Mouse (Mus musculus): ENCODE results near the gene Cpeb1. TPM values are rescaled to one million over a fixed set of nuclear protein-coding genes. Genes with fewer than 3 reads are reported as not detected.

Cpeb1 gene
- polyA plus RNA-seq (2014; fragmentation: Nextera tagmentation; extraction: Ambion mirVana) = 1.1 and 2.4 TPM in 2 replicates

DNA sequence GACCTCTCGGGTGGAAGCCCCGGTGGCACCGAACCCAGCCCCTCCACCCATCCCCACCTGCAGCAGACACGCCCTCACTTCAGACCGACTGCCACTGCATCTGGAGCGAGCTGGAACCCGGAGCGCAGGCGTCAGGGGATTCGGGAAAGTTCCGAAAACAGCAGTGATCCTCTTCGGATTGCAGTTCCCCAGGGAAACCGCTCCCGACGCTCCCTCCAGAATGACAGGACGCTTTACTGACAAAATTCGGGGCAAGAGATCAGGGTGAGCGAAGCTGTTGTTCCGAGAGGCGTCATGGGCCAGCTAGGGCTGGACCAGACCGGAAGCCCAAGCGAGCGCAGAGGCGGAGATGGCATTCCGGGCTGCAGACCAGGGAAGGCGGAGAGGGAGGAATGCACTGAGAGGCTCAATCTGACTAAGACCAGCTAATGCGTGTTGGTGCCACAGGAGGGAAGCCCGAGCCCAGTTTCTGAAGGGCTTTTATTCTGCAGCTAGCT lies at the start of gene Cpeb1:
Gene Cpeb1, minus strand, starts transcription at position 311 of the 497 bp plus-strand sequence.
- peak within 1 kb of the TSS; percentile 38 for H3K4me3 ChIP-seq (ENCODE audit: low read depth, low read length)
- no peak within 1 kb of the TSS for H3K27ac ChIP-seq (ENCODE audit: low read depth, low read length)
- peaks cover 6% of the 10 kb centered on the region for H3K4me1 ChIP-seq (replicated peaks; ENCODE audit: control insufficient read depth, insufficient read depth, low read length)
- H3K4me2 ChIP-seq (ENCODE audit: low read depth, low read length, severe bottlenecking) = peak within 1 kb of the TSS; percentile 69
- peaks cover 49% of the 10 kb centered on the region for H3K27me3 ChIP-seq (ENCODE audit: control insufficient read depth, insufficient read depth, low read length)
- ATAC-seq (replicated peaks; ENCODE audit: low FRiP score) (peak; percentile 36), DNase-seq (ENCODE audit: low spot score) (peak; percentile 70)
- H3K36me3 ChIP-seq (ENCODE audit: control insufficient read depth, insufficient read depth, low read length) = no peaks in the 10 kb centered on the region
- under 1% methylated on average over 28 of the region's 28 CpGs for WGBS
- peak within 1 kb of the TSS; percentile 27 for H3K9ac ChIP-seq (ENCODE audit: low read length)
- H3K9me3 ChIP-seq (ENCODE audit: control insufficient read depth, low read length) = no peaks in the 10 kb centered on the region

DNA sequence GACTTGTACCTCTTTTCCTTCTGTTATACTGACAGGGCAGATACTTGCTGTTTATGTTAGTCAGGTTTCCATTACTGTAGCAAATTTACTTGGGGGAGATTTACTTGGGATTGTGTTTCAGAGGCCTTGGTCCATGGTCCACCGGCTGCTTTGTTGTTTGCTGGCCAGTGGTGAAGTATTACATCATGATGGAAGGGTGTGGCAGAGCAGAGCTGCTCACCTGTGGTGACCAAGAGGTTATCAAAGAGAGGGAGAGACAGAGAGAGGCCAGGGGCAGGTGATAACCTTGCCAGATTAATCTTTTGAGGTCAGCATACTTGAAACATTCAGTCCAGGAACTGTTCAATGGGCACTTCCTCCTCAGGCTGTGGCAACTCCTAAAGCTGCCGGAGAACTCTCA lies 45.8 kb upstream of the Cpeb1 start:
- H3K4me3 ChIP-seq (ENCODE audit: low read depth, low read length) = no peak overlapping the region
- no peak overlapping the region for H3K9ac ChIP-seq (ENCODE audit: low read length)
- DNase-seq (ENCODE audit: low spot score) (no peak), ATAC-seq (replicated peaks; ENCODE audit: low FRiP score) (no peak)
- no peaks in the 10 kb centered on the region for H3K36me3 ChIP-seq (ENCODE audit: control insufficient read depth, insufficient read depth, low read length)
- no peak overlapping the region for H3K27ac ChIP-seq (ENCODE audit: low read depth, low read length)
- H3K4me2 ChIP-seq (ENCODE audit: low read depth, low read length, severe bottlenecking) = no peak overlapping the region
- WGBS = 85% methylated on average over 2 of the region's 2 CpGs
- no peaks in the 10 kb centered on the region for H3K27me3 ChIP-seq (ENCODE audit: control insufficient read depth, insufficient read depth, low read length)
- H3K4me1 ChIP-seq (replicated peaks; ENCODE audit: control insufficient read depth, insufficient read depth, low read length) = peaks cover 4% of the 10 kb centered on the region; the same call in 1 of the 2 replicates
- no peaks in the 10 kb centered on the region for H3K9me3 ChIP-seq (ENCODE audit: control insufficient read depth, low read length)

DNA sequence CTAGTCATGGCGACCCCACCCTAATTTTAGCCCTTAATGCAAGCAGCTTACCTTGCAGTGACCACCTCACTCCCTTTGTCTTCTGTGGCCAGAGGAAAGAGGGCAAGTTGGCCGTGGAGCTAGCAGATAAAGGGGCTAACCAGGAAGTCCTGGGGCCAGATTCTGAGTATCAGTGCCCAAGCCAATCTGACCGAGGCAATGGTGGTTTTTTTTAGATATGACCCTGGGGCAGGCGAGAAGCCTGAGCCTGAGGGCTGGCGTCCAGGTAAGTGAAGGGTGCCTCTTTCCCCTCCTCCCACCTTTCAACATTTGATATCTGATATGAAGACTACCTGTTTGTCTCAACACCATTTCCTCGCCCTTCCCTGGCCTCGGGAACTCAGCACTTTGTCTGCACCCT lies 42.9 kb upstream of the Cpeb1 start, which contains the start of gene BC048679:
Gene BC048679, minus strand, starts transcription at position 101 of the 400 bp plus-strand sequence.
- no peaks in the 10 kb centered on the region for H3K36me3 ChIP-seq (ENCODE audit: control insufficient read depth, insufficient read depth, low read length)
- H3K4me2 ChIP-seq (ENCODE audit: low read depth, low read length, severe bottlenecking) = no peak within 1 kb of the TSS
- H3K4me1 ChIP-seq (replicated peaks; ENCODE audit: control insufficient read depth, insufficient read depth, low read length) = peaks cover 6% of the 10 kb centered on the region
- H3K27me3 ChIP-seq (ENCODE audit: control insufficient read depth, insufficient read depth, low read length) = peaks cover 3% of the 10 kb centered on the region; the same call in 1 of the 2 replicates
- no peak within 1 kb of the TSS for H3K4me3 ChIP-seq (ENCODE audit: low read depth, low read length)
- no peak within 1 kb of the TSS for H3K9ac ChIP-seq (ENCODE audit: low read length)
- no peak for ATAC-seq (replicated peaks; ENCODE audit: low FRiP score)
- no peak for DNase-seq (ENCODE audit: low spot score)
- WGBS = 74% methylated on average over 7 of the region's 7 CpGs
- no peak within 1 kb of the TSS for H3K27ac ChIP-seq (ENCODE audit: low read depth, low read length)
- no peaks in the 10 kb centered on the region for H3K9me3 ChIP-seq (ENCODE audit: control insufficient read depth, low read length)

DNA sequence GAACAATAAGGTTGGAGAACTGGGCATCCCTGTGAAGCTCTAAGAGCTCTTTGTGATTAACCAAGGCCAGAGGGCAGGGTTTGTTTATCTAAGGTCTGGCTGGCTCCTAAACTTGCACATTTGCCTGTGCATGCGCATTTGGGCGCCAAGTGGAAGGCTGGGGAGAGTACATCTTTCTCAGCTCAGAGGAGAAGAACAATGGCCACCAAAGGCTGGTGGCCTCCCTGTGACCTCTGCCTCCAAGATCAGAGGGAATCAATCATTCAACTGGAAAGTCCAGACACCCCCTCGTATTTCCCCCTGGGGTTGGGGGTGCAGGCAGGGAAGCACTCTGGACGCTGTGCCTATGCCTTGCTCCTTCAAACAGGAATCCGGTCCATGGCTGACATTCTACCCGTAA lies 41.9 kb upstream of the Cpeb1 start:
- no peaks in the 10 kb centered on the region for H3K9me3 ChIP-seq (ENCODE audit: control insufficient read depth, low read length)
- H3K9ac ChIP-seq (ENCODE audit: low read length) = no peak overlapping the region
- H3K36me3 ChIP-seq (ENCODE audit: control insufficient read depth, insufficient read depth, low read length) = no peaks in the 10 kb centered on the region
- no peak overlapping the region for H3K4me2 ChIP-seq (ENCODE audit: low read depth, low read length, severe bottlenecking)
- no peak for ATAC-seq (replicated peaks; ENCODE audit: low FRiP score)
- peaks cover 10% of the 10 kb centered on the region for H3K4me1 ChIP-seq (replicated peaks; ENCODE audit: control insufficient read depth, insufficient read depth, low read length)
- H3K27ac ChIP-seq (ENCODE audit: low read depth, low read length) = no peak overlapping the region
- H3K4me3 ChIP-seq (ENCODE audit: low read depth, low read length) = no peak overlapping the region
- no peak for DNase-seq (ENCODE audit: low spot score)
- WGBS = 11% methylated on average over 6 of the region's 6 CpGs
- H3K27me3 ChIP-seq (ENCODE audit: control insufficient read depth, insufficient read depth, low read length) = peaks cover 5% of the 10 kb centered on the region; the same call in 1 of the 2 replicates

DNA sequence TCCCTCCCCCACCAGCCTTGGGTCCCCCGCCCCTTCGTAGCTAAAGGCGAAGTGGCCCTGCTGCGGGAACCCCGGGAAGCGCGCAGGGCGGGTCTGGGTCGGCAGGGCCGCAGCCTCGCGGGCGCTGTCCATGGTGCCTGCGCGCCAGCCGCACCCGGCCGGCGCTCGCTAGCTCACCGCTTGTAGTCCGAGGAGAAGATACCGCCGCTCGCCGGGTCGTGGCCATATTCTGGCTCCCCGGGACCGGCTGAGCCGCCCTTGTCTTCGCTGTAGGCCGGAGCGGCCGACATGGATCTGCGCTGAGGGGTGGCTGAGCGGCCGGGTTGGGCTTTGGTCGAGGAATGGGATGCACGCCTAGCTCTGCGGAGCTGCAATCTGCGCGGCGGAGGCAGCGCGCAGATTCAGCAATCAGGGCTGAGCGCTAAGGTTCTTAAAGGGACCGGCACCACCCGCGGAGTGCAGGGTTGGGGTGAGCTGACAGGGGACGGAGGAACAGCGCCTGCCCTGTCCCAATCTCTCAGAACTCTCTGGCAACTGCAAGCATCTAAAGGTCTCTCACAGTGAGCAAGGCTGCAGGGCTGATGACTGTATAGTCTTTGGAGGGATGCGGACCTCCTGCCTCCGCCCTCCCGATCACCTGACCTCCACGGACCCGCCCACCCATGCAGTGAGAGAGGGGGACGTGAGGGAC lies 38.2 kb upstream of the Cpeb1 start, which contains the start of gene Ap3b2:
Gene Ap3b2, minus strand, starts transcription at position 595 of the 691 bp plus-strand sequence.
- Histone ChIP-seq H3K4me2 (ENCODE audit: low read depth, low read length, severe bottlenecking) (peak within 1 kb of the TSS; percentile 87), H3K9me3 (ENCODE audit: control insufficient read depth, low read length) (no peaks in the 10 kb centered on the region), H3K27me3 (ENCODE audit: control insufficient read depth, insufficient read depth, low read length) (peaks cover 5% of the 10 kb centered on the region; the same call in 1 of the 2 replicates), H3K4me3 (ENCODE audit: low read depth, low read length) (peak within 1 kb of the TSS; percentile 60), H3K27ac (ENCODE audit: low read depth, low read length) (peak within 1 kb of the TSS; percentile 83), H3K9ac (ENCODE audit: low read length) (peak within 1 kb of the TSS; percentile 74), H3K36me3 (ENCODE audit: control insufficient read depth, insufficient read depth, low read length) (no peaks in the 10 kb centered on the region), H3K4me1 (replicated peaks; ENCODE audit: control insufficient read depth, insufficient read depth, low read length) (peaks cover 10% of the 10 kb centered on the region)
- ATAC-seq (replicated peaks; ENCODE audit: low FRiP score) (peak; percentile 87), DNase-seq (ENCODE audit: low spot score) (peak; percentile 86)
- under 1% methylated on average over 57 of the region's 57 CpGs for WGBS

DNA sequence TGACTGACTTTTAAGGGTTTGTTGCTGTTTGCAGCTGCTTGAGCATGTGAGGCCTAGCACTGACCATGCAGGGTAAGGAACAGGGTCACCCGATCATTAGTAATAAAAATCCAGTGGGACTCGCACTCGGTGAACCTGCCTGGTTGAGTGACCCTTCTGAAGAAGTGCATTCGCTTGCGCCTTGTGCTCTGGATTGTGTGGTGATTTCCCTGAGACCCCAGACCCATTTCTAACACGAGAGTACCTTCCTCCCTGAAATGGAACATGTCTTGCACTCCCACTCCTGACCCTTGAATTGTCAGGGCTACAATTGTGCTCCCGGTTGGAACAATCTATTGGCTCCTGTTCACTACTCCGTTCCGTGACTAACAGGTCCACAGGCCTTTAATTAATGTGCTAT lies 37.4 kb upstream of the Cpeb1 start:
- H3K36me3 ChIP-seq (ENCODE audit: control insufficient read depth, insufficient read depth, low read length) = no peaks in the 10 kb centered on the region
- H3K27ac ChIP-seq (ENCODE audit: low read depth, low read length) = peak overlapping the region; percentile 83; the same call in 1 of the 2 replicates
- H3K9ac ChIP-seq (ENCODE audit: low read length) = peak overlapping the region; percentile 74
- H3K27me3 ChIP-seq (ENCODE audit: control insufficient read depth, insufficient read depth, low read length) = peaks cover 5% of the 10 kb centered on the region; the same call in 1 of the 2 replicates
- peak overlapping the region; percentile 87 for H3K4me2 ChIP-seq (ENCODE audit: low read depth, low read length, severe bottlenecking)
- ATAC-seq (replicated peaks; ENCODE audit: low FRiP score) = no peak
- peak overlapping the region; percentile 60 for H3K4me3 ChIP-seq (ENCODE audit: low read depth, low read length)
- peaks cover 10% of the 10 kb centered on the region for H3K4me1 ChIP-seq (replicated peaks; ENCODE audit: control insufficient read depth, insufficient read depth, low read length)
- no peaks in the 10 kb centered on the region for H3K9me3 ChIP-seq (ENCODE audit: control insufficient read depth, low read length)
- whole genome bisulfite sequencing = 45% methylated on average over 9 of the region's 9 CpGs
- DNase-seq (ENCODE audit: low spot score) = no peak

DNA sequence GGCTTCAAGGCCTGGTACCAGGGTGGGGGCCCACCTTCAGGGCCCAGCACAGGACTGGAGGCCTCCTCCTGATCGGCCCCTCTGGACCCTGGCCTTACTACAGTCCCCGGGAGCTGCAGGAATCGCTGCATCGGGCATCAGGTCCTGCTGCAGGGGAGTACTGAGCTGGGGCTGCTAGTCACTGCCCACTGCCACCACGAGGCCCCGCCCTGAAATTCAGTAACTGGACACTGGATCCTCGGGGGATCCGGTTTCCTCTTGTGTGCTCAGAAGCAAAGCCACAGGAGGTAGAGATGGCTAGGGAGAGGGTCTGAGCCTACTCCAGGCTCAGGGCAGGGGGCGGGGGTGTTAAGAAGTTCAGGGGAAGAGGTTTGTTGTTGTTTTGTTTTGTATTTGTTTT lies 34.4 kb upstream of the Cpeb1 start:
- Histone ChIP-seq H3K4me1 (replicated peaks; ENCODE audit: control insufficient read depth, insufficient read depth, low read length) (peaks cover 6% of the 10 kb centered on the region), H3K9me3 (ENCODE audit: control insufficient read depth, low read length) (no peaks in the 10 kb centered on the region), H3K36me3 (ENCODE audit: control insufficient read depth, insufficient read depth, low read length) (no peaks in the 10 kb centered on the region), H3K4me2 (ENCODE audit: low read depth, low read length, severe bottlenecking) (no peak overlapping the region), H3K4me3 (ENCODE audit: low read depth, low read length) (no peak overlapping the region), H3K27me3 (ENCODE audit: control insufficient read depth, insufficient read depth, low read length) (peaks cover 5% of the 10 kb centered on the region; the same call in 1 of the 2 replicates), H3K27ac (ENCODE audit: low read depth, low read length) (no peak overlapping the region), H3K9ac (ENCODE audit: low read length) (no peak overlapping the region)
- ATAC-seq (replicated peaks; ENCODE audit: low FRiP score) = no peak
- WGBS = 8% methylated on average over 9 of the region's 9 CpGs
- no peak for DNase-seq (ENCODE audit: low spot score)

DNA sequence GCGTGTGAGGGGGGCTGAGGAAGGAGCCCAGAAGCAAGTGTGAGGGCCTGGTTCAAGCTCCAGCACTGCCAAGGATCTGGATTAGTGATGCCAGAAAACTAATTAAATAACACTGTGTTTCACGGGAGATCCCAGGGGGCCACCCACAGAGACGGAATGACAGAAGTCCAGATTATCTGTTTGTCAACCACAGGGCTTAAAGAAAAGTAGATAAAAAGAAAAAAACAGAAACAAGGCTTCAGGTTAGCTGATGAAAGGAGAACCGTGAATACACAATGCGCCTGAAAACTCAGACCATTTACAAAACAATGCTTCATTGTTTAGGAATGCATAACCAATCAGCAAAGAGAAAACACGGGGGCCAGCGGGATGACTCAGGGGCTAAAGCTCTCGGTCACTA lies 25.5 kb upstream of the Cpeb1 start:
- Histone ChIP-seq H3K4me2 (ENCODE audit: low read depth, low read length, severe bottlenecking) (no peak overlapping the region), H3K36me3 (ENCODE audit: control insufficient read depth, insufficient read depth, low read length) (no peaks in the 10 kb centered on the region), H3K4me3 (ENCODE audit: low read depth, low read length) (no peak overlapping the region), H3K27ac (ENCODE audit: low read depth, low read length) (no peak overlapping the region), H3K4me1 (replicated peaks; ENCODE audit: control insufficient read depth, insufficient read depth, low read length) (0 out of 2 replicates have a peak, but pooled peaks cover 2% of the 10 kb centered on the region), H3K27me3 (ENCODE audit: control insufficient read depth, insufficient read depth, low read length) (peaks cover 11% of the 10 kb centered on the region; the same call in 1 of the 2 replicates), H3K9me3 (ENCODE audit: control insufficient read depth, low read length) (no peaks in the 10 kb centered on the region), H3K9ac (ENCODE audit: low read length) (no peak overlapping the region)
- DNase-seq (ENCODE audit: low spot score) (peak; percentile 49), ATAC-seq (replicated peaks; ENCODE audit: low FRiP score) (no peak)
- WGBS = under 1% methylated on average over 8 of the region's 8 CpGs

All from forebrain, embryonic 11.5 days (tissue).